Mouse (Mus musculus): Measurements from ENCODE around the gene Tigar. TPM values are rescaled to one million over a fixed set of nuclear protein-coding genes. Genes with fewer than 3 reads are reported as not detected.
A peak's percentile ranks its signal among the peaks of the same experiment; 100 is the strongest.

Tigar gene
- polyA plus RNA-seq, 1 experiment from 2014 or later, result 4.4 TPM

DNA sequence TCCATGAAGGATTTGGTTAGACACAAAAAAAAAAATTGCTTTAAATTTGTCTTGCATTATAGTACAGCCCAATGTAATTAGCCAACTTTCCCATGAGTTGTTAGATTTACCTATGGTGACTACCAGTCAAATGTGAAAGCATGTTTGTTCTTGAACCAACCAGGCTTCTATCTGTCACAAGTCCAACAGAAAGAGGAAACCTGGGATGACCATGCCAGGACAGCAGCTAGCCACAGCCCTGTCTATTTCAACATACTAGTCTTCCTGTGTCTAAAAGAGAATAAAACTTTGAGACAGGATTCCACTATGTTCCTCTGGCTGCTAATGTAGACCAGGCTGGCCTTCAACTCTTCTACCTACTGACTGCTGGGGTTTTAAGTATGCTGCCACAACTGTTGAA lies 1.9 kb downstream of the Tigar start:
- H3K9ac ChIP-seq (replicated peaks; ENCODE audit: low read length), result no peak overlapping the region
- no peaks in the 10 kb centered on the region for H3K9me3 ChIP-seq (replicated peaks; ENCODE audit: control insufficient read depth, low read length)
- H3K36me3 ChIP-seq (replicated peaks; ENCODE audit: control insufficient read depth, insufficient read depth, low read depth, low read length), result no peaks in the 10 kb centered on the region
- no peak for DNase-seq (ENCODE audit: low spot score)
- no peak for ATAC-seq (replicated peaks; ENCODE audit: insufficient number of reproducible peaks, low FRiP score, low TSS enrichment, low read depth)
- H3K4me3 ChIP-seq (ENCODE audit: low read depth, low read length), result no peak overlapping the region
- no peaks in the 10 kb centered on the region for H3K4me1 ChIP-seq (ENCODE audit: control insufficient read depth, insufficient read depth, low read length)
- H3K4me2 ChIP-seq (ENCODE audit: low read depth, low read length), result no peak overlapping the region
- H3K27ac ChIP-seq (replicated peaks; ENCODE audit: low read depth, low read length), result no peak overlapping the region
- no peaks in the 10 kb centered on the region for H3K27me3 ChIP-seq (ENCODE audit: control insufficient read depth, insufficient read depth, low read length)

DNA sequence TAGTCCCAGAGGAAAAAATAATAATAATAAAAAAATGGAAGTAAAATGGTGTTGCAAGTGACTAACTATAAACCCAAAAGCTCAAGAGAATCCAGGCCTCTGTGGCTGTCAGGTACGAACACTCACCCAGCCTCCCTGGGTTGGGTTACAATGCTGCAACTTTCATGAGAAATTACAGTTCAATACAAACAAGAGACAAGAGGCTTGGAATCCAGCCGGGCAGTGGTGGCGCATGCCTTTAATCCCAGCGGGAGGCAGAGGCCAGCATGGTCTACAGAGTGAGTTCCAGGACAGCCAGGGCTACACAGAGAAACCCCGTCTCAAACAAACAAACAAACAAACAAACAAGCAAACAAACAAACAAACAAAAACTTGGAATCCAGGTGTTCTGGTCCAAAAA lies 2.6 kb downstream of the Tigar start:
- Histone ChIP-seq H3K27me3 (ENCODE audit: control insufficient read depth, insufficient read depth, low read length) (no peaks in the 10 kb centered on the region), H3K9me3 (replicated peaks; ENCODE audit: control insufficient read depth, low read length) (no peaks in the 10 kb centered on the region), H3K4me1 (ENCODE audit: control insufficient read depth, insufficient read depth, low read length) (no peaks in the 10 kb centered on the region), H3K4me3 (ENCODE audit: low read depth, low read length) (no peak overlapping the region), H3K36me3 (replicated peaks; ENCODE audit: control insufficient read depth, insufficient read depth, low read depth, low read length) (no peaks in the 10 kb centered on the region), H3K27ac (replicated peaks; ENCODE audit: low read depth, low read length) (no peak overlapping the region), H3K4me2 (ENCODE audit: low read depth, low read length) (no peak overlapping the region), H3K9ac (replicated peaks; ENCODE audit: low read length) (no peak overlapping the region)
- WGBS, result 60% methylated on average over 5 of the region's 5 CpGs
- no peak for ATAC-seq (replicated peaks; ENCODE audit: insufficient number of reproducible peaks, low FRiP score, low TSS enrichment, low read depth)
- DNase-seq (ENCODE audit: low spot score), result no peak

DNA sequence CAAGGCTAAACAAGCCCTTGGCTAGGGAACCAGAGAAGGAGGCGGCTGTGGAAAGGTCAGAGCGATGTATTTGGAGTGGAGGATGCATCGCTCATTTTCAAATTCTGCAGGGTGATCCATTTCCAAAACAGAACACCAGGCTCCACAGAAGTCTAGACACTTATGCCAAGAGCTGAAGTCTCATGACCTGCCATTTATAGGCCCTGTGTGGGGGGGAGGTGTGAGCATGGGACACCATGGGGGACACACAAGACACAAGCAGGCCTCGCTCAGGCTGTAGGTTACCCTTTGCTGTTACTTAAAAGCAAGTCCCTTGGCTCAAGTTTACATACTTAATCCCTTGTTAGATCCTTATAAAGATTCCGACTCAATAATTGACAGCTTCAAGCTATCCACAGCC lies 3.2 kb downstream of the Tigar start:
- H3K36me3 ChIP-seq (replicated peaks; ENCODE audit: control insufficient read depth, insufficient read depth, low read depth, low read length), result no peaks in the 10 kb centered on the region
- H3K4me2 ChIP-seq (ENCODE audit: low read depth, low read length), result no peak overlapping the region
- no peak overlapping the region for H3K27ac ChIP-seq (replicated peaks; ENCODE audit: low read depth, low read length)
- no peak for DNase-seq (ENCODE audit: low spot score)
- 83% methylated on average over 5 of the region's 5 CpGs for WGBS
- no peak overlapping the region for H3K9ac ChIP-seq (replicated peaks; ENCODE audit: low read length)
- ATAC-seq (replicated peaks; ENCODE audit: insufficient number of reproducible peaks, low FRiP score, low TSS enrichment, low read depth), result no peak
- H3K4me3 ChIP-seq (ENCODE audit: low read depth, low read length), result no peak overlapping the region
- no peaks in the 10 kb centered on the region for H3K4me1 ChIP-seq (ENCODE audit: control insufficient read depth, insufficient read depth, low read length)
- H3K27me3 ChIP-seq (ENCODE audit: control insufficient read depth, insufficient read depth, low read length), result no peaks in the 10 kb centered on the region
- H3K9me3 ChIP-seq (replicated peaks; ENCODE audit: control insufficient read depth, low read length), result no peaks in the 10 kb centered on the region

- H3K27ac ChIP-seq (replicated peaks; ENCODE audit: low read depth, low read length), result no peak overlapping the region
- H3K36me3 ChIP-seq (replicated peaks; ENCODE audit: control insufficient read depth, insufficient read depth, low read depth, low read length), result no peaks in the 10 kb centered on the region
- no peaks in the 10 kb centered on the region for H3K27me3 ChIP-seq (ENCODE audit: control insufficient read depth, insufficient read depth, low read length)
- no peak overlapping the region for H3K4me3 ChIP-seq (ENCODE audit: low read depth, low read length)
- WGBS, result 56% methylated on average over 6 of the region's 6 CpGs
- ATAC-seq (replicated peaks; ENCODE audit: insufficient number of reproducible peaks, low FRiP score, low TSS enrichment, low read depth) (no peak), DNase-seq (ENCODE audit: low spot score) (peak; percentile 63)
- H3K9ac ChIP-seq (replicated peaks; ENCODE audit: low read length), result no peak overlapping the region
- H3K4me2 ChIP-seq (ENCODE audit: low read depth, low read length), result no peak overlapping the region
- H3K4me1 ChIP-seq (ENCODE audit: control insufficient read depth, insufficient read depth, low read length), result no peaks in the 10 kb centered on the region
- H3K9me3 ChIP-seq (replicated peaks; ENCODE audit: control insufficient read depth, low read length), result no peaks in the 10 kb centered on the region
Measured at GRCm38 (mm10) chr6:127105107-127105506, 4.2 kb downstream of the Tigar start.

DNA sequence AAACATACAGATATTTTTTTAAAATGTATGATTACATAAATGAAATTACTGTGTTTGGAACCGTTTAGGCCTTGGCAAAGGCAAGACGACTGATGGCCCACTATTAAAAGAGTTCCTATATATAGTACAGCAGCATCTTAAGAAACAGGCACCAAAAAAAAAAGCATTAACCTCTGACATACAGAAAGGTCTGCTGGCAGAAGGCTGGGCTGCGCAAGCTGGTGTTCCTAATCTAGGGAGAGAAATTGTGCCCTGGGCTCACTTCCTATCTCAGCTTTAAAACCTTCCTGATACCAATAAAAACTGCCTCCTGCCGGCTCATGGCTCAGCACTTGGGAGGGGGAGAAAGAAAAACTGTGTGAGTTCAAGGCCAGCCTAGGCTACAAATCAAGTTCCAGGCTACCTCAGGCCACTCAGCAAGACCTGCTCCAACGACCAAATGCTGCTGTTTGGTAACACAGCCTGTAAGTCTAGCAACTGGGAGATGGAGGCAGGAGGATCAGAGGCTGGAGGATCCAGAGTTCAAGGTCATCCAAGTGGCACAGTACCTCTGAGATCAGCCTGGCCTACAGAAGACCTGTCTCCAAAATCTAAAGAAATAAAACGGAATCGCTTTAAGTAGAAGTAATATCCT lies 4.8 kb downstream of the Tigar start:
- Histone ChIP-seq H3K27me3 (ENCODE audit: control insufficient read depth, insufficient read depth, low read length) (no peaks in the 10 kb centered on the region), H3K9ac (replicated peaks; ENCODE audit: low read length) (no peak overlapping the region), H3K27ac (replicated peaks; ENCODE audit: low read depth, low read length) (no peak overlapping the region), H3K4me3 (ENCODE audit: low read depth, low read length) (no peak overlapping the region), H3K4me1 (ENCODE audit: control insufficient read depth, insufficient read depth, low read length) (no peaks in the 10 kb centered on the region), H3K9me3 (replicated peaks; ENCODE audit: control insufficient read depth, low read length) (no peaks in the 10 kb centered on the region), H3K36me3 (replicated peaks; ENCODE audit: control insufficient read depth, insufficient read depth, low read depth, low read length) (no peaks in the 10 kb centered on the region), H3K4me2 (ENCODE audit: low read depth, low read length) (no peak overlapping the region)
- DNase-seq (ENCODE audit: low spot score) (no peak), ATAC-seq (replicated peaks; ENCODE audit: insufficient number of reproducible peaks, low FRiP score, low TSS enrichment, low read depth) (no peak)
- 87% methylated on average over 7 of the region's 7 CpGs for WGBS

GRCm38 (mm10) chr6:127103506-127104275 lies 5.7 kb downstream of the Tigar start:
- no peaks in the 10 kb centered on the region for H3K27me3 ChIP-seq (ENCODE audit: control insufficient read depth, insufficient read depth, low read length)

GRCm38 (mm10) chr6:127094565-127094964 lies 14.8 kb downstream of the Tigar start:
- 51% methylated on average over 7 of the region's 7 CpGs for WGBS
- H3K9ac ChIP-seq (replicated peaks; ENCODE audit: low read length), result no peak overlapping the region
- no peak for DNase-seq (ENCODE audit: low spot score)
- no peaks in the 10 kb centered on the region for H3K4me1 ChIP-seq (ENCODE audit: control insufficient read depth, insufficient read depth, low read length)
- no peaks in the 10 kb centered on the region for H3K27me3 ChIP-seq (ENCODE audit: control insufficient read depth, insufficient read depth, low read length)
- no peak overlapping the region for H3K4me3 ChIP-seq (ENCODE audit: low read depth, low read length)
- no peaks in the 10 kb centered on the region for H3K36me3 ChIP-seq (replicated peaks; ENCODE audit: control insufficient read depth, insufficient read depth, low read depth, low read length)
- H3K9me3 ChIP-seq (replicated peaks; ENCODE audit: control insufficient read depth, low read length), result no peaks in the 10 kb centered on the region
- H3K4me2 ChIP-seq (ENCODE audit: low read depth, low read length), result no peak overlapping the region
- no peak for ATAC-seq (replicated peaks; ENCODE audit: insufficient number of reproducible peaks, low FRiP score, low TSS enrichment, low read depth)
- H3K27ac ChIP-seq (replicated peaks; ENCODE audit: low read depth, low read length), result no peak overlapping the region

More at GRCm38 (mm10) chr6:127103506-127104275, 5.7 kb downstream of the Tigar start:
- DNase-seq (ENCODE audit: low spot score) (no peak), ATAC-seq (replicated peaks; ENCODE audit: insufficient number of reproducible peaks, low FRiP score, low TSS enrichment, low read depth) (no peak)
- no peak overlapping the region for H3K4me2 ChIP-seq (ENCODE audit: low read depth, low read length)
- WGBS, result 90% methylated on average over 6 of the region's 6 CpGs
- no peak overlapping the region for H3K4me3 ChIP-seq (ENCODE audit: low read depth, low read length)
- H3K27ac ChIP-seq (replicated peaks; ENCODE audit: low read depth, low read length), result no peak overlapping the region
- no peaks in the 10 kb centered on the region for H3K9me3 ChIP-seq (replicated peaks; ENCODE audit: control insufficient read depth, low read length)
- no peaks in the 10 kb centered on the region for H3K4me1 ChIP-seq (ENCODE audit: control insufficient read depth, insufficient read depth, low read length)
- no peaks in the 10 kb centered on the region for H3K36me3 ChIP-seq (replicated peaks; ENCODE audit: control insufficient read depth, insufficient read depth, low read depth, low read length)
- H3K9ac ChIP-seq (replicated peaks; ENCODE audit: low read length), result no peak overlapping the region

DNA sequence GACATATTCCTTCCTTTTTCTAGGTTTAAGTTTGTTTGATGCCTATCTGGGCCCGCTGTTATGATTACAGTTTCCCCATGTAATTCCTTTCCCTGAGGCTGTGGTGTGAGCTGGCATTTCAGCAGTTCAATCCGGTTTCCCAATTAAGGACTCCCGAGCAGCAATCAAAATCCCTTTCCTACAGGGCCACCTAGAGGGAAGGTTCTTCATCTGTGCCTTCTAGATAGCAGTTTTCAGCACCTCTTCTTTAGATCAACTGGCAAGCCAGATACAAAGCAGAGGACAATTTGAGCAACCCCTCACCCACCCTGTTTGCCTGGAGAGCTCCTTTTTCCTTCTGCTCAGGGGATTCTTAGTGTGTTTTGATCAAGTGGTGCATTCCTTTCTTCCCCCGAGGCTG lies 22.6 kb downstream of the Tigar start:
- Histone ChIP-seq H3K27me3 (ENCODE audit: control insufficient read depth, insufficient read depth, low read length) (no peaks in the 10 kb centered on the region), H3K4me2 (ENCODE audit: low read depth, low read length) (no peak overlapping the region), H3K9me3 (replicated peaks; ENCODE audit: control insufficient read depth, low read length) (no peaks in the 10 kb centered on the region), H3K9ac (replicated peaks; ENCODE audit: low read length) (no peak overlapping the region), H3K27ac (replicated peaks; ENCODE audit: low read depth, low read length) (no peak overlapping the region), H3K36me3 (replicated peaks; ENCODE audit: control insufficient read depth, insufficient read depth, low read depth, low read length) (no peaks in the 10 kb centered on the region; the same call in 1 of the 2 replicates), H3K4me3 (ENCODE audit: low read depth, low read length) (no peak overlapping the region), H3K4me1 (ENCODE audit: control insufficient read depth, insufficient read depth, low read length) (no peaks in the 10 kb centered on the region; the same call in 1 of the 2 replicates)
- WGBS, result 60% methylated on average over 4 of the region's 4 CpGs
- DNase-seq (ENCODE audit: low spot score), result no peak
- no peak for ATAC-seq (replicated peaks; ENCODE audit: insufficient number of reproducible peaks, low FRiP score, low TSS enrichment, low read depth)

All from embryonic facial prominence, embryonic 11.5 days (tissue).